Mouse (Mus musculus): Measurements from ENCODE around the gene Clic4.

Gene Clic4

GRCm38 (mm10) chr4:135258521-135258920, 14.1 kb downstream of the Clic4 start:
- DNase-seq (ENCODE audit: low spot score) = no peak

- no peak for DNase-seq (ENCODE audit: low spot score)
These were observed 14.6 kb downstream of the Clic4 start for GRCm38 (mm10) chr4:135257881-135258476.

DNA sequence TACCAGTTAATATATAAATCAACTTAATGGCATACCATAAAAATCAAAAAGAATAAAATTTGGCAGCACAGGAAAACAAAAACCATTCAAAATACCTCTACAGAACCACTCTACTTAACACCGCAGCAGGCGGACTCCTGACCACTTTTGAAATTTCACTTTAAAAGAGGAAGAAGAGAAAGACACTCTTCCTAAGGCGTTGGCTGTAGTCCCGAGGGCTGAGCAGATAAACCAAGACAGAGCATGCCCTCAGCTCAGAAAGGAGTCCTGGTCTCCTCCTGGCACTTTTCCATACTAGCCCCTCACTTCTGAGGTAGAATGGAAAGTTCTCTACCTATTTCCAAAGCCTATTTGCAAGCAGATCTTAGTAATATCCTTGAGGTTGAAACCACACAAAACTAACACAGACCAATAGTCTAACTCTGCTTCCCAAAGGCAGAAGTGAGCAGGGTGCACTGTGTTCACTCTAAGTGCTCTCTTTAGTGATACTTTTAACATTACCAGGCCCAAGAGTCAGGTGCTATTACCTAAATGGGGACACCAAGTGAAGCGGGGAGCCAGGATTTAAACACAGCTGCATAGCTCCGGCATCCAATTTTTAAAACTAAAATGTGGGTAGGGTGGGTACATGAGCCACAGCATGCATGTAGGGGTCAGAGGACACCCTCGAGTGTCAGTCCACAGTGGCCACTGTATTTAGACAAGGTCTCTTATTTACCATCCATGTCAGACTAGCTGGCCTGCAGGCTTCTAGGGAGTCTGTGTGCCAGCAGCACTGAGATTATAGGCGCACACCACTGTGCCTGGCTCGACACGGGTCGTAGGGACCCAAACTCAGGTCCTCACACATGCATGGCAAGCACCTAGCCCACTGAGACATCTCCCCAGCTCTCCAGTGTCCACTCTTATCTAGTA, 15.8 kb downstream of the Clic4 start:
- no peak for DNase-seq (ENCODE audit: low spot score)

- peak; percentile 74 for DNase-seq (ENCODE audit: low spot score)
These were observed 17.8 kb downstream of the Clic4 start for GRCm38 (mm10) chr4:135254770-135255169.

DNA sequence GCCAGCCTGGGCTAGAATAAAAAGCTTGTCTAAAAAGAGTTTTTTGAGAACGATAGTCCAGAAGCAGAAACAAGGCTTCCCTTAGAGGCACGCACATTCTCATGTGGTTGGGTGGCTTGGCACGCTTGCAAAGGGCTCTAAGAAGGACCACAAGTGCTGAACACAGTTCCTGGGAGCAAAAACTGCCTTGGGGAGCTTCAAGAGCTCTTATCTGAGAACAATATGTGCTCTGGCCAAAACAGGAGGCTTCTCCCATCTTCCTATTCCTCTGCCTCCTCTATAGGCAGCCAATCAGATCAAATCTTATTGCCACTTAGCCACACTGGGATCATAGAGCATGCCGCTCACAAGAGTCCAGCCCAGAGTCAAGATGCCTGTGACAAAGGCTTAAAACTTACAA, 18.3 kb downstream of the Clic4 start:
- peak; percentile 89 for DNase-seq (ENCODE audit: low spot score)

- no peak for DNase-seq (ENCODE audit: low spot score)
These were observed 19.2 kb downstream of the Clic4 start for GRCm38 (mm10) chr4:135253239-135254039.

GRCm38 (mm10) chr4:135251801-135252200, 20.8 kb downstream of the Clic4 start:
- no peak for DNase-seq (ENCODE audit: low spot score)

DNA sequence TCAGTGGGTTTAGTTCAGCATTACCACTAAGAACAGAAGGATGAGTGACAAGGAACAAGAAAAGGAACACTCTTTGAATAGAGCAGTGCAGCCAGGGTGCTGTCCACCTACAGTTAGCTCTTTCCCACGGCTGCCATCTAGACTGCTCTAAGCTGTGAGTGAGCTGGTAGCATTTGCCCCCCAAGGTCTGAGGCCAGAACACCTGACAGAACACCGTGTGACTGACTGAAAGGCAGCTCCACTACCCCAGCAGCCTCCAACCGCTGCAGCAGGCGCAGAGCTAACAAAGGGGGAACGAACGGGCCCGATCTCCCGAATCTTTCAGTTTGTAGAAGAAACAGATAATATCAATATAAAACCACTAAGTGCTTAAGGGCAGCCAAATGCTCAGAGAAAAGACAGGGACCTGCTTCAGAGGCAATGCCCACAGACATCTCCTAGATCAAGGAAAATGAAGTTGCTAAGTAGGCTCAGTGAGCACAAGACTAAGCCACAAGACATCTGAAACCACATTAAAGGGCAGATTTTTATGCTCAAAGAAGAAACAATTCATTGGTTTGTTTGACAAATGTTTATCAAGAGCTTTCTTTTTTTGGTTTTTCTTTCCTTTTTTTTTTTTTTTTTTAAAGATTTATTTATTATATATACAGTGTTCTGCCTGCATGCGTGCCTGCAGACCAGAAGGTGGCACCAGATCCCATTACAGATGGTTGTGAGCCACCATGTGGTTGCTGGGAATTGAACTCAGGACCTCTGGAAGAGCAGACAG, 24.2 kb downstream of the Clic4 start:
- DNase-seq (ENCODE audit: low spot score) = no peak

- DNase-seq (ENCODE audit: low spot score) = no peak
These were observed 25.5 kb downstream of the Clic4 start for GRCm38 (mm10) chr4:135246866-135247756.

GRCm38 (mm10) chr4:135246444-135246843, 26.2 kb downstream of the Clic4 start:
- DNase-seq (ENCODE audit: low spot score) = no peak

- DNase-seq (ENCODE audit: low spot score) = no peak
These were observed 26.8 kb downstream of the Clic4 start for GRCm38 (mm10) chr4:135245841-135246240.

GRCm38 (mm10) chr4:135244335-135244734, 28.3 kb downstream of the Clic4 start:
- no peak for DNase-seq (ENCODE audit: low spot score)

- DNase-seq (ENCODE audit: low spot score) = no peak
These were observed 29.6 kb downstream of the Clic4 start for GRCm38 (mm10) chr4:135242913-135243541.

DNA sequence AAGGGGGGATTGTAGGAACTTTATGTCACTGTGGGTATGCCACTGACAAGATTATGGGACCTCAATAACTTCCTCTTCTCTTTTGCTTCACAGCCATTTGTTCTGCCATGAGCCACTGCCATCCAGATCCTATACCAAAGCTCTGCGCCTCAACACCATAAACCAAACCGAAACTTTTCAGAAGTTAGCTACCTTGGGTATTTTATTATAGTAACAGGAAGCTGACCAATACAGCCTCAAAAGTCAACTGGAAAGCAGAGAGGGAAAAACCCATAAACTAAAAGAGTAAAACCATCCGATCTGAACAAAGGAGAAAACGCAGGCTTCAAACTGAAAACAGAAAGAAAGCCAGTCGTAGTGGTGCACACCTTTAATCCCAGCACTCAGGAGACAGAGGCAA, 30.2 kb downstream of the Clic4 start:
- no peak for DNase-seq (ENCODE audit: low spot score)

DNA sequence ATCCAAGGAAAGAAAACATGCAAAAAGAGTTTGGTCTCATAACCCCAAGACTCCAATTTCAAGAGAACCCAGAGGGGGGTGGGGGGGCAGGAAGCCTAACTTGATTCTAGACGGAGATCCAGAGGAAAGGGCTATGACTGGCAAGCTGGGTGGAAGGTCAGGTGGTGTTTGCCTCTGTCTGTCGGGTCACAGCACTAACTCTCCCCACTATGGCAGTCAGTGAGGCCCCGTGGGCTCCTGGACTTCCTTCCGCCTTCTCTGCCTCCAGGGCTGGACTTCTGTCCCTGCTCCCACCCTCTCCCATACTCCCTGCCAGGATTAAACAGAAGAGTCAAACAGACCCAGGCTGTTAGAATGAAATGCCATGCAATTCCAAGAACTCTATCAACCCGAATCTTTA, 30.9 kb downstream of the Clic4 start:
- DNase-seq (ENCODE audit: low spot score) = no peak

DNA sequence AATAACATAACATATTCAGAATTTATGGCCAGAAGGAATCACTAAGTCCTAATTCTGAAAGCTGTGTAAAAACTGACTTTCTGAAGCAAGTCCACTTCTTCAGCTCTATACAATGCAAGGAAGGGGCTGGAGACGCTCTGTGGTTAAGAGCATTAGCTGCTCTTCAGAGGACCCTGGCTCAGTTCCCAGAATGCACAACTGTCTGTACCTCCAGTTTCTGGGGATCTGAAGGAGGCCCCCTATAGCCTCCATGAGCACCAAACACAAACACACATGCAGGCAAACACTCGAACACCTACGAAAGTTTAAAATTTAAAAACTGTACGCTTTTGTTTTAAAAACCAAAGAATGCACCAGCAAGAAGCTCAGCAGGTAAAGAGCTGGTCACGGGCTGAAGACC, 31.5 kb downstream of the Clic4 start:
- no peak for DNase-seq (ENCODE audit: low spot score)

DNA sequence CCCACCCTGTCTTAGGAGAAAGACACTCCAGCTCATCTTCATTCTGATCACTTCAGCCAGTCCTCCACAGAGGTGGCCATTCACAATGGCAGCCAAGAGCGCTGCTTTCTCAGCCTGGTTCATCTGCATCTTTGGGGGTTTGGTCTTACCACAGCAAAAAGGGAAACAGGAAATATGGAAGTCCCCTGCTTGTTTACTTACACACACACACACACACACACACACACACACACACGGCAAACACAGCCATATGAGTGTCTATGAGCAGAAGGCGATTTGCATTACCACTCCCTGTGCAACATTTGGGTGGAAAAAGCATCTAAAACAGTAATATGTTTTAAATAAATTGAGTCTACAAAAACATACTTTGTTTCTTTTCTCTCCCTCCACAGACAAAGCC, 32.3 kb downstream of the Clic4 start:
- DNase-seq (ENCODE audit: low spot score) = no peak

GRCm38 (mm10) chr4:135238706-135239510, 33.7 kb downstream of the Clic4 start:
- no peak for DNase-seq (ENCODE audit: low spot score)

GRCm38 (mm10) chr4:135236658-135237057, 36.0 kb downstream of the Clic4 start:
- DNase-seq (ENCODE audit: low spot score) = no peak

- no peak for DNase-seq (ENCODE audit: low spot score)
These were observed 37.1 kb downstream of the Clic4 start for GRCm38 (mm10) chr4:135235546-135235945.

Data from lung, postnatal 25 days (tissue).